Mouse (Mus musculus): ENCODE measurements around the gene Zc3h8. TPM values are rescaled to one million over a fixed set of nuclear protein-coding genes. Genes with fewer than 3 reads are reported as not detected.

Zc3h8 gene
- polyA plus RNA-seq, 1 experiment from 2014 or later, result 10.2 TPM

Small RNA genes within 50 kb of the gene (microRNA-seq; reads per million reads assigned to microRNA genes)
- gene Gm22859, result not detected

Other genes starting within 250 kb of the Zc3h8 start
- gene Mertk, start 245.1 kb downstream of the Zc3h8 start, polyA plus RNA-seq (2014; fragmentation: Nextera tagmentation; extraction: Ambion mirVana), result 0.62 and 1.1 TPM in 2 replicates
- gene Tmem87b, start 126.0 kb downstream of the Zc3h8 start, polyA plus RNA-seq (2014; fragmentation: Nextera tagmentation; extraction: Ambion mirVana), result 28.0 and 36.8 TPM in 2 replicates
- 1.5 and 2.0 TPM in 2 replicates for gene Fbln7, start 81.1 kb downstream of the Zc3h8 start, polyA plus RNA-seq (2014; fragmentation: Nextera tagmentation; extraction: Ambion mirVana)
- 4.3 and 4.6 TPM in 2 replicates for gene Zc3h6, start 23.3 kb upstream of the Zc3h8 start, polyA plus RNA-seq (2014; fragmentation: Nextera tagmentation; extraction: Ambion mirVana)
- 18.0 and 23.5 TPM in 2 replicates for gene Gm10762, start 23.6 kb upstream of the Zc3h8 start, polyA plus RNA-seq (2014; fragmentation: Nextera tagmentation; extraction: Ambion mirVana)
- 0.28 and 0.42 TPM in 2 replicates for gene Vinac1, start 104.1 kb upstream of the Zc3h8 start, polyA plus RNA-seq (2014; fragmentation: Nextera tagmentation; extraction: Ambion mirVana)
- gene Ttl, start 121.9 kb upstream of the Zc3h8 start, polyA plus RNA-seq (2014; fragmentation: Nextera tagmentation; extraction: Ambion mirVana), result 27.3 and 32.8 TPM in 2 replicates
- 5.9 and 8.0 TPM in 2 replicates for gene Polr1b, start 156.9 kb upstream of the Zc3h8 start, polyA plus RNA-seq (2014; fragmentation: Nextera tagmentation; extraction: Ambion mirVana)
- gene Chchd5, start 185.6 kb upstream of the Zc3h8 start, polyA plus RNA-seq (2014; fragmentation: Nextera tagmentation; extraction: Ambion mirVana), result 22.7 and 30.7 TPM in 2 replicates